Mouse (Mus musculus) midbrain, embryonic 15.5 days (tissue): ENCODE data around the gene Pou6f2. TPM values are rescaled to one million over a fixed set of nuclear protein-coding genes. Genes with fewer than 3 reads are reported as not detected.
A peak's percentile ranks its signal among the peaks of the same experiment; 100 is the strongest.

ENCODE experiments used
- ATAC-seq: fragments of 200-750 bp; cut with Nextera tagmentation; replicated peaks from 2 replicates; pipeline ENCODE4 v1.8.0; 2017; ENCODE audit warnings: moderate TSS enrichment
- H3K27ac ChIP-seq: fragments of 300-500 bp; sonication (generic); 2 replicates; pipeline ENCODE4 v1.5.1; 2015; ENCODE audit warnings: mild to moderate bottlenecking, inconsistent platforms
- H3K27me3 ChIP-seq: fragments of 300-500 bp; sonication (generic); replicated peaks from 2 replicates; pipeline ENCODE4 v1.6.1; 2015; ENCODE audit warnings: inconsistent platforms
- H3K36me3 ChIP-seq: fragments of 300-500 bp; sonication (generic); replicated peaks from 2 replicates; pipeline ENCODE4 v1.6.1; 2015; ENCODE audit warnings: inconsistent platforms
- H3K4me1 ChIP-seq: fragments of 300-500 bp; sonication (generic); 2 replicates; pipeline ENCODE4 v1.6.1; 2015; ENCODE audit warnings: inconsistent platforms
- H3K4me2 ChIP-seq: fragments of 300-500 bp; sonication (generic); 2 replicates; pipeline ENCODE4 v1.6.1; 2015; ENCODE audit warnings: inconsistent platforms, mild to moderate bottlenecking, moderate library complexity
- H3K4me3 ChIP-seq: fragments of 300-500 bp; sonication (generic); 2 replicates; pipeline ENCODE4 v1.5.1; 2015; ENCODE audit warnings: mild to moderate bottlenecking, inconsistent platforms
- H3K9ac ChIP-seq: fragments of 300-500 bp; sonication (generic); 2 replicates; pipeline ENCODE4 v1.6.1; 2015; ENCODE audit warnings: mild to moderate bottlenecking, inconsistent platforms
- H3K9me3 ChIP-seq: fragments of 300-500 bp; sonication (generic); 2 replicates; pipeline ENCODE4 v1.6.1; 2016; ENCODE audit warnings: inconsistent platforms
- WGBS: fragments of 180-500 bp; shearing (Covaris S2); methylation state at CpG from one replicate; pipeline ENCODE4 v1.1.7; 2015; ENCODE audit warnings: mixed read lengths; 5-methylcytosine and 5-hydroxymethylcytosine counted together
- polyA plus RNA-seq: library from polyadenylated mRNA; unstranded; fragments of >200 nt; fragmentation: Nextera tagmentation; extraction: Ambion mirVana; gene quantifications from 2 replicates; pipeline ENCODE4 v1.2.1, GENCODE M21; 2015

Gene Pou6f2
- polyA plus RNA-seq, 1 experiment from 2014 or later = 23.8 TPM

DNA sequence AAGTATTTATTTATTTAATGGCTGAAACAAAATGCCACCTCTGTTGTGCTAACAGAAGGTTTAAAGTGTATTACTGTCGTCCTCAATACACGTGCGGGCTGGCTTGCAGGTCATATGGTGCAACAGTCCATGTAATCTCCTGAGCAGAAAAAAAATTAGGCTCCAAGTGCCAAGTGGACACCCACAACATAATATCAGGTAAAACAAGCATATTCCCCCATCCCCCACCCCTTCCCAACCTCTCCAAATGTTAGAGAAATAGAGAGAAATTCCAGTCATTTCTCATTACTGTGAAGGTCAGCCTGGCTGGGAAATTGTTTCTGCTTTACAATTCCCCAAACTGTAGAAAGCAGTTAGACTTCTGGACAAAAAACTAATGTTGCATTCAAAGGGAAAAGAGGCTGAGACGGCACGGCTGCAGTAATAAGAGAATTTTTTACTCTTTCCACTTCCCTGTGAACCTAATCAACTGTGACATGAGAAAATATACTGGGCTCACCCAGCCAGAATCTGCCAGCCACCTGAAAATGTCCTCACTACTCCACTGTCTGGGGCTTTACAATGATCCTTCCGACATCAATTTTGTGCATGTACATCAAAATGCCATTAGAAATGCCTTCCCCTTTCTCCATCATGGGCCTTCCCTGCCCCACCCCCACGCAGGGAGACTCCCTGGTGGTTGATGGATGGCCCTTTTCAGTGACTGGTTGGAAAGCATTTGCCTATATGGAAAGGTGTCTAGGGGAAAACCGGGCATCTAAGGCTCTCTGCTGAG lies 192.8 kb downstream of the Pou6f2 start:
- Histone ChIP-seq H3K9ac (no peak overlapping the region), H3K4me1 (peaks cover 9% of the 10 kb centered on the region), H3K36me3 (no peaks in the 10 kb centered on the region), H3K4me3 (no peak overlapping the region), H3K27me3 (no peaks in the 10 kb centered on the region), H3K27ac (0 out of 2 replicates have a peak overlapping the region, but pooled peaks have one; percentile 21), H3K4me2 (no peak overlapping the region), H3K9me3 (no peaks in the 10 kb centered on the region)
- ATAC-seq = peak; percentile 43; the same call in 1 of the 2 replicates
- WGBS = 46% methylated on average over 8 of the region's 8 CpGs

DNA sequence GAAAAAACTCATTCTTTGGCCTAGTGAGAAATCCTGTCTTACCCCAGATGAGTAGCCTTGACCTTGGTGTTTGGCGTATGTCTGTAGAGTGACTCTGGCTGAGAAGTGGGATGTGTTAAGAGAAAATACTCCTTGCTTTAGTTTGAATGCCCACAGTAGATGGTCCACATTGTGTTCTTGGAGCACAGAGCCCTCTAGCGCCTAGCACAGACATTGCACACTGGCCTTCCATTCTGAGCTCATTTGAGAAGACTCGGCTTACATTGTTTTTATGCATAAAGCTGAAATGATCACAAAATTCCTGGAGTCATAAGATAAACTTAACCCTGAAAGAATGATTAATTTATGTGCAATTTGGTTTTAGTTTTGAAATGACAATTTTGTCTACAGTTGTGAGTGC lies 223.5 kb downstream of the Pou6f2 start:
- Histone ChIP-seq H3K9me3 (no peaks in the 10 kb centered on the region), H3K27ac (no peak overlapping the region), H3K4me2 (no peak overlapping the region), H3K4me1 (peaks cover 4% of the 10 kb centered on the region; the same call in 1 of the 2 replicates), H3K27me3 (no peaks in the 10 kb centered on the region), H3K36me3 (no peaks in the 10 kb centered on the region), H3K4me3 (no peak overlapping the region), H3K9ac (no peak overlapping the region)
- ATAC-seq = no peak
- 43% methylated on average over 3 of the region's 3 CpGs for WGBS

DNA sequence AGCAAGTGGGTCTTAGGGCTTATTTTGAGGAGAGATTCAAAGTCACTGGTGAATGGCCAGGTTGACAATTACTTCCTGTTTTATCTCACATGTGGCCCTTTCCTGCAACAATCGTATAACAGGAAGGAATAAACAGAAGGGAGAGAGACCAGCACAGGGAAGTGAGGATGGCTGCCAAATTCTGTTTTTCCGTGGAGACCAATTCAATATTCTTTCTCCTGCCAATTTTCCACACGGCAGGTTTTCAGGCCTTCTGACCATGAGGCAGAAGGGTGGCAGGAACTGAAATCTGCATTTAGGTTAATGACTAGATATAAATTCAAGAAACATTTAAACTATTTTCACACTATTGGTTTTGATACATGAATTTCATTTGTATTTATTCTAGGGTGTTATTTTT lies 224.5 kb downstream of the Pou6f2 start:
- Histone ChIP-seq H3K4me2 (no peak overlapping the region), H3K27ac (no peak overlapping the region), H3K36me3 (no peaks in the 10 kb centered on the region), H3K9ac (no peak overlapping the region), H3K9me3 (no peaks in the 10 kb centered on the region), H3K27me3 (no peaks in the 10 kb centered on the region), H3K4me3 (no peak overlapping the region), H3K4me1 (peaks cover 4% of the 10 kb centered on the region; the same call in 1 of the 2 replicates)
- ATAC-seq = no peak
- WGBS = 51% methylated on average over 3 of the region's 3 CpGs

DNA sequence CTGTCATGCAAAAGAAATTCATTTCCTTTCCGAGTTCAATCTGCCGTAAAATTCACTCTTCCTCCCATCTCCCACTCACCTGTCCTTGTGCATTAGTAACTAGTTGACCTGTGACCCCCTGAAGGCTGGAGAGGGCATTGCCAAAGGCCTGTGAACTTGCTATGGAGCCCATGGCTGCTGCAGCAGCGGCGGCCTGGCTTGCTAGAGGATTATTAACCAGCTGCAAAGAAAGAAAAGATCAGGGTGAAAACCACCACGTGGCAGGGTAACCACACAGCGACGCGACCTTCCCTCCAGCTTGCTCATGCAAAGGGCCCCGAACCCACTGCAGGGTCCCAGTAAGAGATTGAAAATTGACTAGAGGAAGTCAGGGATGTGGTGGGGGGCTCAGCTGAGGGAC lies 225.2 kb downstream of the Pou6f2 start:
- Histone ChIP-seq H3K4me3 (no peak overlapping the region), H3K9ac (no peak overlapping the region), H3K27me3 (no peaks in the 10 kb centered on the region), H3K9me3 (no peaks in the 10 kb centered on the region), H3K36me3 (no peaks in the 10 kb centered on the region), H3K4me1 (peaks cover 4% of the 10 kb centered on the region; the same call in 1 of the 2 replicates), H3K27ac (no peak overlapping the region), H3K4me2 (no peak overlapping the region)
- 34% methylated on average over 9 of the region's 9 CpGs for WGBS
- ATAC-seq = no peak

DNA sequence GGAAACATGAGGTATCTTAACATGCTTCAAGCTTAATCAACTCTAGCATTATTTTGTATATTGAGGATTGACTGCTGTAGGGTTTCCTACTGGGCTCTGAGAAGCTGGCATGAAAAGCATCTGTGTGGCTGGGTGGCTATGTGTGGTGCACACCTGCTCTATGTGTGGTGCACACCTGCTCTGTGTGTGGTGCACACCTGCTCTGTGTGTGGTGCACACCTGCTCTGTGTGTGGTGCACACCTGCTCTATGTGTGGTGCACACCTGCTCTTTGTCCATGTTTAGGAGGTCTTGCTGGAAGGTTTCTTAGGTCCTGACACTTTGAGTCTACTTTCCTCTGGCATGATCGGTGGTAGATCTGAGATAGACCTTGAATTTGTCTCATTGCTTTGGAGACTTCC lies 233.3 kb downstream of the Pou6f2 start:
- no peak overlapping the region for H3K4me3 ChIP-seq
- no peak overlapping the region for H3K4me2 ChIP-seq
- no peak for ATAC-seq
- no peaks in the 10 kb centered on the region for H3K27me3 ChIP-seq
- no peak overlapping the region for H3K9ac ChIP-seq
- H3K4me1 ChIP-seq = no peaks in the 10 kb centered on the region
- no peaks in the 10 kb centered on the region for H3K36me3 ChIP-seq
- 98% methylated on average over 1 of the region's 1 CpGs for WGBS
- H3K27ac ChIP-seq = no peak overlapping the region
- no peaks in the 10 kb centered on the region for H3K9me3 ChIP-seq

DNA sequence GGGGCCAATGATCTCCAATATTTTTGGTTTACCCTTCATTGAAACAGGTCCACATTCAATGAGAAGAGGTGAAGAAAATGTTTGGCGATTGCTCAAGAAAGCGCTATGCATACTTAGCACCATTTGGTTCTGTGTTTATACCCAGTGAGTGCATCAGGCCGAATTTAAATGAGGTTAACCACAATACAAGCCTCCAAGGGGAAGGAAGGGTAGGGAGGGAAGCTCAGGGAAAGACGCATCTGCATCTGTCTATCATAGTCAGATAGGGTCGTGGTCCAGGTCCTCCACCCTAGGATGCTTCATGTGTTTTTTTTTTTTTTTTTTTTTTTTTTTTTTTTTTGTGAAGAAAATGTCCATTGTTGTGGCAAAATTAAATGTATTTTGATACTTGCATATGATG lies 236.9 kb downstream of the Pou6f2 start:
- H3K4me2 ChIP-seq = no peak overlapping the region
- H3K36me3 ChIP-seq = no peaks in the 10 kb centered on the region
- no peaks in the 10 kb centered on the region for H3K4me1 ChIP-seq
- no peaks in the 10 kb centered on the region for H3K9me3 ChIP-seq
- H3K27ac ChIP-seq = no peak overlapping the region
- ATAC-seq = no peak
- no peaks in the 10 kb centered on the region for H3K27me3 ChIP-seq
- H3K9ac ChIP-seq = no peak overlapping the region
- 75% methylated on average over 5 of the region's 5 CpGs for WGBS
- no peak overlapping the region for H3K4me3 ChIP-seq

DNA sequence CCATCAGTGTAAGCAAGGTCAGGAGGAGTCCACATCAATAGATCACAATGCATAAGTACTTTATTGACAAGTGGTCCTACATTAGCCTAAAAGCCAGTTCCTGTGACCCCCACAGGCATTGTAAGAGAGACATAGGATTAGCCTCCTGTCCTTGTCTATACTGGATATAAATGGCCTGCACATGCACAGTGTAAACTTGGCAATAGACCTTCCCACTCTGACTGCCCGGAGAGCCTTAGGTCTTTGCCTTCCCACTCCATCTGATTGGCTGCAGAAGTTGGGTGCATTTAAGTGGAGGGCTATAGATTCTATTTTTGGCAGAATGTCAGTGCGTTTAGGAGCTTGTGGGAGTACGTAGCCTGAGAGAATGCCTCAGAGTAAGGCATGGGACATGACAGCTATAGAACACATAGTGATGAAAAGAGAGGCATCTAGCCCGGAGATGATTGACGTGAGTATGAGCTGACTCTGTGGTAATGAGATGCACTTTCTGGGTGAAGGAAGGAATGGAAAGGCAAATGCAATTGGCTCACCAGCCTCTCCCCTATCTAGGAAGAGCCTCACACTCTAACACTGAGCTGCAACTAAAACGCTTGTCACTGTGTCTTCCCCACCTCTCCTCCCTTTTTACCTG lies 243.4 kb downstream of the Pou6f2 start:
- no peak overlapping the region for H3K4me2 ChIP-seq
- no peaks in the 10 kb centered on the region for H3K9me3 ChIP-seq
- no peak overlapping the region for H3K4me3 ChIP-seq
- H3K36me3 ChIP-seq = no peaks in the 10 kb centered on the region
- no peaks in the 10 kb centered on the region for H3K4me1 ChIP-seq
- no peak for ATAC-seq
- no peak overlapping the region for H3K27ac ChIP-seq
- no peak overlapping the region for H3K9ac ChIP-seq
- no peaks in the 10 kb centered on the region for H3K27me3 ChIP-seq
- WGBS = 84% methylated on average over 6 of the region's 6 CpGs

DNA sequence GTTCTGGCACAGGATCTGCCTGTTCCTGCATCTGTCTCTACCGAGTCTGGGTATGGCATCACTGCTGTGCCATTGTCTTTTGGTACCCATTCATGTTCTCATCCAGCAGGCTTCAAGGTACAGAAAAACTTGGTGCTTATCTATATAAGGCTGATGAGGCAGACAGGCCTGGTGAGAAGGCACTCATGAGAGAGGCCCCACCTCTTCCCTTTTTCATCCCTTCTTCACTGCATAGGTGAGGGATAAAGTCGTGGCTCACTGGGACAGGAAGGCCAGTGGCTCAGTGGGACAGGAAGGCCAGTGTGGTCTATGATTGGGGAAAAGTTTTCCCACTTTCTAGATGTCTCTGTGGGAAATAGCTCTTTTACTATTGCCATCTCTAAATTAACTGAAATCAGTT lies 263.8 kb downstream of the Pou6f2 start:
- Histone ChIP-seq H3K4me2 (no peak overlapping the region), H3K27ac (no peak overlapping the region), H3K27me3 (no peaks in the 10 kb centered on the region), H3K36me3 (no peaks in the 10 kb centered on the region), H3K9ac (no peak overlapping the region), H3K9me3 (no peaks in the 10 kb centered on the region), H3K4me3 (no peak overlapping the region), H3K4me1 (peaks cover 12% of the 10 kb centered on the region)
- ATAC-seq = no peak
- 74% methylated on average over 2 of the region's 2 CpGs for WGBS

DNA sequence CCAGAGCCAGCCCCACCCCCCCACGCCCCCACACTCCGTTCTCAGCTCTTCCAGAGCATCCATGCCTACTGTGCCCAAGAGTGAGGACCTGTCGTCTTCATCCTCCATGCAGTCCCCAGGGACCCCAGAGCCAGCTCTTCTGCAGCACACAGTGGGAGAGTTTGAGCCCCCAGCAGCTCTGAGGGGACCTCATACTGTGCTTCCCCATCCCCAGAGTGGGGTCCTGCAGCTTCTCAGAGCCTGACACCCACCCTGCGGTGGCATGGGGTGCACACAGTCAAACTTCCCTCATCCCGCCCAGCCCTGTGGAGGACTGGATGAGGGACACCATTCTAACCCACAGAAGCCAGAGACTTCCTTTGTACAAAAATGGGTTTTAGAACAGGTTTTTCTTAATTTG lies 264.3 kb downstream of the Pou6f2 start:
- 52% methylated on average over 5 of the region's 5 CpGs for WGBS

DNA sequence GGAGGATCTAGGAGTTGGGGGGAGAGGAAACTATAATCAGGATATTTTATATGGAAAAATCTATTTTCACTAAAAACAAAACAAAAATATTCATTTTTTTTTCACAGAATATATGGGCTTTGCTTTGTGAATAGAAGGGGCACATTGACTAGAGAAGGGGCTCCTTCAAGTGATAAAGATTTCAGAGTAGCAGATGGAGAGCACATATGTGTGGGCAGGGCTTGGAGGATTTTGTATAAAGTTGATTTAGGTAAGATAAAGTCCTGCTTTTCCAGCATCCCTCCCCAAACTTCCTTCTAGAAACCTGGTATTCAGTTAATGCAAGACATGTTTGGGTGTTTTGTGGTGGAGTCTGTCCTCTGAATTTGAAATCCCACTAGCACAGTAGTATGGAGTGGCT lies 266.2 kb downstream of the Pou6f2 start:
- no peak overlapping the region for H3K4me2 ChIP-seq
- no peaks in the 10 kb centered on the region for H3K9me3 ChIP-seq
- ATAC-seq = no peak
- peaks cover 15% of the 10 kb centered on the region for H3K4me1 ChIP-seq
- H3K9ac ChIP-seq = no peak overlapping the region
- H3K27ac ChIP-seq = no peak overlapping the region
- no peak overlapping the region for H3K4me3 ChIP-seq
- H3K36me3 ChIP-seq = no peaks in the 10 kb centered on the region
- H3K27me3 ChIP-seq = no peaks in the 10 kb centered on the region

More for the DNA sequence above, 264.3 kb downstream of the Pou6f2 start:
- no peaks in the 10 kb centered on the region for H3K9me3 ChIP-seq
- peaks cover 12% of the 10 kb centered on the region for H3K4me1 ChIP-seq
- no peaks in the 10 kb centered on the region for H3K27me3 ChIP-seq
- H3K4me2 ChIP-seq = no peak overlapping the region
- H3K9ac ChIP-seq = no peak overlapping the region
- no peak for ATAC-seq
- no peak overlapping the region for H3K4me3 ChIP-seq
- no peaks in the 10 kb centered on the region for H3K36me3 ChIP-seq
- no peak overlapping the region for H3K27ac ChIP-seq

DNA sequence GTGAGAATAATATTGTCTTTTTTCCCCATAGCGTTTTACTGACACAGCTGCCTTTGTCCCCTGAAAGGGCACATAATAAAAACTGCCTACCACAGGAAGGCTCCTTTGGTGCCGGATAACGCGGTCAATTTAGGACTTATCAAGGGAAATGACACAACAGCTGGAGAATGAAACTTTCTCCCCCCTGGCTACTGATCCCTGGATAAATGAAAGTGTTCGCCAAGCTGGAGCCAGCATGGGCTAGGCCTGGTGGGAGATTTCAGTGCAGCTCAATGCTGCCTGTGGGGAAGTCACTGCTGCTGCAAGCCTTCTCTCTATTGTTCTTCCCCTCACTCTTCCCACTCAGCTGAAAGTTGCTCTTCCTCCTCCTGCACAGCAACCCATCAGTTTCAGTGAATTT lies 267.8 kb downstream of the Pou6f2 start:
- 8% methylated on average over 5 of the region's 5 CpGs for WGBS
- Histone ChIP-seq H3K4me3 (no peak overlapping the region), H3K27ac (0 out of 2 replicates have a peak overlapping the region, but pooled peaks have one; percentile 34), H3K9ac (no peak overlapping the region), H3K9me3 (no peaks in the 10 kb centered on the region), H3K36me3 (no peaks in the 10 kb centered on the region), H3K4me1 (peaks cover 15% of the 10 kb centered on the region), H3K4me2 (no peak overlapping the region), H3K27me3 (no peaks in the 10 kb centered on the region)
- 0 out of 2 replicates have a peak, but pooled peaks have one; percentile 22 for ATAC-seq

DNA sequence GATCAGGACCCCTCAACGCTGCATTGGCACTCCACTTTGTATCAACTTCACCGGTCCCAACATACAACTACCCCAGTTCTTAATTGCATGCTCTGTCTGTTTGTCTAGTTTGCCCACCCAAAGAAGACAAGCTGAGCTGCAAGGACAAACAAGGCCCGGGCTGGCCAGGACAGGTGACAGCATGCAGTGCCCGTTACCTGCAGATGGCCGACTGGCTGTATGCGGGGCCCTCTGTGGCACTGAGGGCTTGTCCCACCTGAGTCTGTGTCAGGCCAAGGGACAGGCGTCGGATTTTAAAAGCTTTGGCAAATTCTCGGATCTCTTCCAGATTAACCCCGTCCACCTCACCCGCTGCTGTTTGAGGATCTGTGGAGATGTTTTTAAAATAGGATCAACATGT lies 268.7 kb downstream of the Pou6f2 start:
- Histone ChIP-seq H3K9ac (no peak overlapping the region), H3K36me3 (no peaks in the 10 kb centered on the region), H3K4me2 (no peak overlapping the region), H3K4me1 (peaks cover 15% of the 10 kb centered on the region), H3K27me3 (no peaks in the 10 kb centered on the region), H3K27ac (no peak overlapping the region), H3K4me3 (no peak overlapping the region), H3K9me3 (no peaks in the 10 kb centered on the region)
- no peak for ATAC-seq
- WGBS = 80% methylated on average over 11 of the region's 11 CpGs

DNA sequence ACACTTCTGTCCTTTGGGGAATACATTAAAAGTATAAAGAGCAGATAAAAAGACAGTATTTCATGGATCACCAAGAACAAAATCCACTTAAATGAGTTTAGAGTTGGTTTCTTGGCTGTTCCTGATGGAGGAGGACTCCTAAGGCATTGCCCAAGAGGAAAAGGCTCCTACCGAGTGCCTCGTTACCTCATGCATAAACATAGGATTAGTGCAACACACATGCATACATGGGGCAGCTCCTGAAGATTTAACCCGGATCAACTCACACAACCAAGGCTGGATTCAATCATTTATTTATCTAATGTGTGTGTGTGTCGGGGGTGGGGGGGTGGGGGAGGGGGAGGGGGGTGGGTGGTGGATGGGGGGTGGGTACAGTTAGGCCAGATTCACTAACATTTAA lies 269.4 kb downstream of the Pou6f2 start:
- Histone ChIP-seq H3K4me1 (peaks cover 15% of the 10 kb centered on the region), H3K36me3 (no peaks in the 10 kb centered on the region), H3K9me3 (no peaks in the 10 kb centered on the region), H3K27me3 (no peaks in the 10 kb centered on the region), H3K4me3 (no peak overlapping the region), H3K9ac (no peak overlapping the region), H3K4me2 (no peak overlapping the region), H3K27ac (no peak overlapping the region)
- 9% methylated on average over 4 of the region's 4 CpGs for WGBS
- ATAC-seq = no peak
